Mouse (Mus musculus) kidney, adult 2 months (tissue): ENCODE data around the gene Mapkbp1.

Experiments
- CTCF ChIP-seq: fragments of 200-500 bp; conservative IDR thresholded peaks from 2 replicates; pipeline ENCODE4 v1.5.1; 2011; ENCODE audit warnings: low read depth, mild to moderate bottlenecking, control low read depth, low read length, moderate library complexity, mixed read lengths; ENCODE audit not compliant: insufficient read depth, insufficient read length
- POLR2A ChIP-seq: fragments of 200-500 bp; IDR thresholded peaks from one replicate; pipeline ENCODE4 v1.6.1; 2011; ENCODE audit warnings: low read depth, low read length, control low read depth

GRCm38 (mm10) chr2:119972537-119972879, at the start of gene Mapkbp1:
- TF ChIP-seq CTCF (no peak), POLR2A (no peak)
